Mouse (Mus musculus) CD4-positive, CD25-positive, alpha-beta regulatory T cell, adult 2 months (primary cell): ENCODE data around the gene Gng12.
A peak's percentile ranks its signal among the peaks of the same experiment; 100 is the strongest.
"Not testable (repeated sequence)": the region's sequence is repeated elsewhere in the genome, so short reads cannot be mapped to it uniquely, and the experiment has no call there.

Experiments
- DNase-seq: peaks from one replicate; pipeline ENCODE4 v3.0.0-alpha.2; 2012; ENCODE audit warnings: low read depth, low spot score

Gene Gng12

DNA sequence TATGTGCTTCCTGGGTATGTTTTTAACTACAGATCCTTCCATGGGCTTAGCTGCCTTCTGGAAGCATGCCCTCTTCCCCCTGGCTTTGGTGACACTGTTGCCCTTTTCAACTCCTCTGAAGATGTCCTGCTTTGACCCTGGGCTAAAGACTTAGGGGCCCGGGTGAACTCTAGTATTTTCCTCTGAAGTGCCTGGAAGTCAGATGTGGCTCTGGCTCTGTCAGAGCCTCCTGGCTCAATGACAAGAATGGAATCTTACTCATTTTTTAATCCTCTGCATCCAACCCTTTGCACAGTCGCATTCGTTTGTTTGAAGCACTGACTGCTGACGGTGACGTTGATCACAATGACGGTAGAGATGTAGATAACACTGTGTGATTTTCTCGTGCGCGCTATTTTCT lies 96.0 kb downstream of the Gng12 start:
- no peak for DNase-seq

DNA sequence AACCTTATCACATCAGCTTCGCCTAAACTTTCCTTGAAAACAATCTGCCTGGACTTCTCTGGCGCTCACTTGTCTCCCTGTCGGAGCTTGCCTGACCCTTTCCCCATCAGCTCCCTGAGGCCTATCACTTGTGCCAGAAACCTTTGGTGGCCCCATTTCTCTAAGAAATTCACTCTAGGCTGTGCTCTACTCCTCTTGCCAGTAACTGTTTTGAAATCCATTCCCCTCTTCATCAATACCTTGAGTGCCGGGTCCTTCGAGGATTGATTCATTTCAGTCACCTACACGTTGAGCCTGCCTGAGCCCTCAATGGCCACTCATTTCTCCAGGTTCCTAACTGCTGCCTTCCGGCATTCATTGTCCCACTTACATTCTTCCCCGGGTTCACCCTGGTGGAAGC lies 96.6 kb downstream of the Gng12 start:
- DNase-seq: no peak

DNA sequence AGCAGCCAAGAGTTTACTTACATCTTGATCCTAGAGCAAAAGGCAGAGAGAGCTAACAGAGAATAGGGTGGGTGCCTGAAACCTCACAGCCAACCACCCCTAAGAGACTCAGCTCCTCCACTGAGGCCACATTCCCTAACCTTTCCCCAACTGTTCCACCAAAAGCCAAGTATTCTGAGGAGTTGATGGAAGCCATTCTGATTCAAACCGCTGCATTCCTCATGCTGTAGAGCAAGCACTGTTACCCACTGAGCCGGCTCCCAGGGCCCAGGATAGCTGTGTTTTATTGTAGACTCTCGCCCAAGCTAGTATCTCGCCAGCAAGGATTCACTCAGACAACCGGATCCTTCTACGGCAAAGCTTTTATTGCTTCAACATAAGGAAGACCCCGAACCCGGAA lies 98.8 kb downstream of the Gng12 start:
- DNase-seq: no peak

DNA sequence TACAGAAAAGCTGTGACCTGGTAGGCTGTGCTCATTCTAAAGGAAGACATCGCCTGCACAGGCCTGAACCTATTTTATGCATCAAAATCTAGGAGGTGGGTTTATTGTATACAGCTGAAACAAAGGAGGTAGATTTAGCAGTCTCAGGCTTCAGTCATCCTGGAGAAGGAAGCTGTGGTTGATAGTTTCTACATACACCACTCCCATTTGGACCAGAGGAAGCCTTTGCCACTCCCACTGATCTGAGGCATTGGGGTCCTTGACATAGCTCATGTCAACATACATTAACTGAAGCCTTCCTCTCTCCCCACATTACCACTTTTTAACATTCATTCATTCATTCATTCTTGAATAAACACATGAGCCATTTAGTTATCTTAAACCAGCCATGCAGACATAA lies 99.6 kb downstream of the Gng12 start:
- no peak for DNase-seq

DNA sequence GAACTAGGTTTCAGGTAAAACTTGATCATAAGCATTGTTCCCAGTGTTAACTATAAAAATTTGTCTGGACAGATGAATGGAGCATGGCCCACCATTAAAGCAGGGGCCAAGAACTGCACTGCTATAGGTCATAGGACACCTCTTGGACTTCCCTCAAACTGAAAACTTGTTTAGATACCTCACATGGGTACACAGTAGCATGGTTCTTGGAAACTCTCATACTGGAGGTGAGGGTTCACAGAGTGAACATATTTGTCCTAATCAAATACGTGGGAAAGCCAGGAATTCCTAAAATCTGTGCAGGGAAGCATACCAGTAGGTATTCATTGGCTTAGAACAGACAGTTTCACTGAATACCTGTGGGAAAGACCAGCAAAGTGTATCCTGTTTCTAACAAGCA lies 100.1 kb downstream of the Gng12 start:
- DNase-seq: no peak

DNA sequence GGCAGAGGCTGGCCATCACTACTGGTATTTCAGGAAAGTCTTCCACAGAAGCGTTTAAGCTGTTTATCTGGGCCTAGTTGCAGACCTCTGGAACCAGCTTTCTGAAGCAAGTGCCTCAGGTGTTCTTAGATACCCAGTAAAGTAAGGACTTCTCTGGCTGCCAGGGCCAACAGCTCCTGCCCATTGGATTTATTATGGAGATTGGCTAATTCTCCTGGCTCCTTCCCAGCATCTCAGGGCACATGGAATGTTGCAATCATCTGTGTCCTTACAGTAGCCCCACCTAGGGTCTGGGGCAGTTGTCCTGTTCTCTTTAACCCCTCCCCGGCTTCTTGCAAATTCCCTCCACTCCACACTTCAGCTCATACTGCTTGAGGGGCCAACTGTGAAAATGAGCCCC lies 102.4 kb downstream of the Gng12 start:
- no peak for DNase-seq

DNA sequence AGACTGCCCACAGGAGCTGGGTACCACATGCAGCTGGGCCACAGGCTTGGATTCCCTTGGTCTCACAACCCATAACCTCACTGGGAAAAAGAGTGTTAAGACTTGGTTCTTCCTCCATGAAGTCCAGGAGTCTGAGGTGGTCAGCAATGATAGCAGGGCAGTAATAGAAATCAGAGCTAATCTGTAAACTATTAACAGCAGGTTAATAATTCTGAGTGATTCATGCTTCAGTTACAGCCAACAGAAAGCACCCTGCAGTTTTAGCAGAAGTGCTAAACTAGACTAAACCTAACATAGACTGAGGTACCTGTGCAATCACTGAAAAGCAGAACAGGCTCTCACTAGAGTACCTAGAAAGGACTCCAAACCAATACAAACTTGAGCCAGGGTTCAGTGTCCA lies 103.6 kb downstream of the Gng12 start:
- no peak for DNase-seq

DNA sequence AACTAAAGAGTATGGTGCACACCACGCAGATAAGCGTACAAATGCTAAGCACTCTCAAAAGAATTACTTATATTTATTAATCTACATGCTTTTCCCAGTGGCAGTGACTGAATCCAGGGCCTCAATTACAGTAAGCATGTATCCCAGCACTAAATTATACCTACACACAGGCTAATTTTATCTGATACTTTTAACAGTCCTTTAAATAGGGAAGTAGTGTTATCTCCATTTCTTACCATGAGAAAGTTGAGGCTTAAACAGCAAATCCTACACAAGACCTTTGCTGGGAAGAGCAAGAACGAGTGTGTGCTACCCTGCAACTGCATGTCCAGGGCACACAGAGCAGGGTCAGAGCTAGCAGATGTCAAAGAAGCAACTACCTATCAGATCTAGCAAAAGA lies 113.7 kb downstream of the Gng12 start:
- no peak for DNase-seq

DNA sequence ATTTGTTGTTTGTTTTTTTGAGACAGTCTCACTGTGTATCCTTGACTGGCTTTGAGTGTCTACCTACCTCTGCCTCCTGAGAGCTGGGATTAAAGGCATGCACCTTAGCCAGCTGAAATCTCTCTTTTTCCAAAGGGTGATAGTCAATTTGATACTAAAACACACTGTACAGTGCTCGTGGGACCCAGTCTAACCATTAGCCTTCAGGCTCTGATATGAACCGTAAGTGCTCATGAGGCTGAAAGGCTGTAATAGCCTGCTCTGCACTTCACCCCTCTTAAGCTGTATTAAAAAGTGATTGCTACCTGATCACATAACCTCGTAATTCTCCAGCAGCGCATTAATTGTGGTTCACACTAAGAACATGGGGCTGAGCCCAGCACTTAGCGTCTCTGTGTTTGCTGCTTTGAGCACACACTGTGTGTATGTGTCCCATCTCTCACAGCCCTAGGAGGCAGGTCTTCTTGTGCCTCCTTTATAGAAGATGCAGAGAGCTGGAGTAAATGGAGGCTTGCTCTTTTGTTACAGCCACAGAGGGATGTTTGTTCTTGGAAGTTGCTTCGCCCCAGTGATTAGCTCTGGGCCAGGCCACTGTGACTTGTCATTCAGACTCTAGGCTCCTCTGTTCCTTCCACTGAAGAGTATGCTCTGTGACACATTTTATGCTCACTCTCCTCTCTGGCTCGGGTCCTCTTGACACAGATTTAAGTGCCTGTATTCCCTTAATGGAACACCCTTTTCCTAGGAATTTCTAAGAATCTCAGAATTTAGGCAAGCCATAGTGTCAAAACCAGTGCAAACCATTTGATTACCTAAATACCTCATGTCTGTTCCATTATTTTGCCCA lies 114.4 kb downstream of the Gng12 start:
- no peak for DNase-seq

DNA sequence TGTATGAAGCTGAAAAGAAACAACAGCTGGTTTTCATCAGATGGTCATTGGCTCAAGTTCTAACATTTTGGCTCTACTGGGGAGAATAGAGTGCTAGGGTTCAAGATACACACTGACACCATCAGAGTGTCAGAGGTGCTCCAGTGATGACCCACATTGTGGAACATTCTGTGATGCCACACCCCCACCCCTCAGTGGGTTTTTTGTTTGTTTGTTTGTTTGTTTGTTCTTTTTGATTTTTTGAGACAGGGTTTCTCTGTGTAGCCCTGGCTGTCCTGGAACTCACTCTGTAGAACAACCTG lies 115.0 kb downstream of the Gng12 start:
- no peak for DNase-seq

DNA sequence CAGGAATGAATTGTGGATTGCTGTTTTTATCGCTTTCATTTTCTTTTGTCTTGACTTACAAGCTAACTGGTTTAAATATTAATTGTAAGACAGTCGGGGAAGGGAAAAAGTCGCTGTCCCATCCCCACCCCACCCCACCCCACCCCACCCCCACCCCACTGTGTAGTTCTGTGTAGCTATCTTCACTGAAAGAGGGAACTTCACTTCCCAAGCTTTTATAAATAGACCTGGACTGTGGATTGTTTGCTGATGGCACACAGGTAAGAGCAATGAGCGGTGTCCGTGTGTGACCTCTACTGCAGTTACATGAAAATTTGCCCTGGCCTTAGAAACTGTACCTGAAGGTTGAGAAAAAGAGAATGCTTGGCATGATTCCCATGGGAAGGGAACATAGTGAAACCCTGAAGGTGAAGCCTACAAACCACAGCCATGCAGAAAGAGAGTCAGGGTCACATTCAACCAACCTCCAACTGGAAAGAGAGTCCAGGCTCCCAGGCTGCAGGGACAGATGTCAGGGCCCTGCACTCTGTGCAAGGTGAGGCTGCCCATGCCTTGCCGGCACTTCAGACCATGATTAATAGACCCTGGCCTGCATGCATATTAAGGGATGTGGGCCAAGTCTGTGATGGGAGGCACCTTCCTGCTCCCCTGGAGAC lies 117.2 kb downstream of the Gng12 start:
- no peak for DNase-seq

DNA sequence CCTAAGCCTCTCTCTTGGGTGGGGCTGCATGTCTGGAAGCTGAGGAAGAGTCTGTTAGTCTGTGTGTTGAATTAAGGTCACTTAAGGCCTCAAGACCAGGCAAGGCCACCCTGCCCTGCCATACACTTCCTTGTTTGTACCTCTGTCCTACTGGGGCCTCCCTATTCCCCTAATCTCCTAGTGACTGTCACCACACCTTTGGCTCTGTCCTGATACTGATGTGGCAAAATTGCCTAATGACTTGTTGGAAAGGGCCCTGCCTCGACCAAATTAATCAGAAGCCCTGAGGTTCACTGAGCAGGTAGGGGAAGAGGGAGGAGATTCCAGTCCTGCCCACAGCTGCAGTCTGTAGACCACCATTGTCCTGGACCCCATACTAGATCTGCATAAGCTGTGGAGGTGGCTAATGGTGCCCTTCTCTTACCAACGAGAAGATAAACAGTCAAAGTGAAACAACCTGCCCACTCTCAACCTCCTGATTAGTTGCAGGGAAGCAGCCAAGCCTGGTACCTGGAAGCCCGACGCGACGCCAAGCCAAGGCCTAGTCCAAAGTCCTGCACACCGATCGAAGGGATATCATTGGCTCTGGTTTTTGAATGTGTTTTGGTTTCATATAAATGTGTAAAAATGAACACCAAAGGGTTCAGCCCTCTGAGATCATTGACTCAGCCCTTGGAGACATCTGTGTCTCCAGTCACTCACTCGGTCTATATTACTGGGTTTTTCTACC lies 117.9 kb downstream of the Gng12 start:
- DNase-seq: no peak

DNA sequence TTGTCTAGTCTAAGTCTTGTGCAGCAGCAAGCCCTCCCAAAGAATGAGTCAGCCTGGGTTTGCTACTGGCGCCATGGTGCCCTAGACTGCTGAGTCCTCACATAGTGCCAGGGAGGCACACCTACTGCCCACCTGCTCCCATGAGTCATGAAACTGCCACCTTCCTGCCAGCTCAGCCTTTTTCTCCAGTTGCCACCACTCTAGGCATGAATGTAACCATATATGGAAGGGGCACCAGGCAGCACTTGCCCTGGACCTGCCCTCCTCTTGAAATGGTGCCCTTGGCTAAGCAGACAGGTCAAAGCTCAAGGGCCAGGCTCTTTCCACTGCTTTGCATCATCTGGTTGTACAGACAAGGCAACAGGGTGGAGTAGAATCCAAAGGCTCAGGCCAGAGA lies 118.5 kb downstream of the Gng12 start:
- DNase-seq: peak; percentile 13

DNA sequence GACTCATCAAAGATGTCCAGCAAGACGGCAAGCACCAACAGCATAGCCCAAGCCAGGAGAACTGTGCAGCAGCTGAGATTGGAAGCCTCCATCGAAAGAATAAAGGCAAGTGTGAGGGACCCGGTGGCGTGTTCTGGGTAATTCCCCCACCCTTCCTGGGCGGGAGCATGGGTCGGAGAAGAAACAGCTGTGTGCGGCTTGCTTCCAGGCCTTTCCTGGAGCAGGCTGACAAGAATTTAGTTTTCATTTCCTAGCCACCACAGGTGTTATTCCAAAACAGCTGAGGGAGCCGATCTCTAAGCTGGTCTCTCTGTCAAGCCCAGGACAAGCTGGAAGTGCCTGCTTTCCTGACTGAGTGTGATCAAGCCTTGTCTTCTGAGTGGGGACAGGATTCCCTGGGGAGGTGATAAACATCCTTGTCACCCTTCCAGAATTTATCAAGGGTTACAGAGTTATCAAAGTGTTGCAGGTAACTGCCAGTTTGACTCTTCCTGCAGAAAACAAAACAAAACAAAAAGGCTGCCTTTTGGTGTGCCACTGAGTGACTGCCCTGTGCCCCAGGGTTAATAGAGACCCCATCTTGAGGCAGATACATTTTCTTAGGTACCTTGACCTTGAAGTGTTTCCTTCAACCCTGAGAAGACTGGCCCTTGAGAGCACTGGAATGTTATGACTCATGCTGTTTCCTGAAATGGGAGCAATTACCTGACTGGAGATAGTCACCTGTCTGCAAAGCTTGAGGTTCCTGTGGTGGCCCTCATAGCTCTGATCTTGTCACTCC lies 119.7 kb downstream of the Gng12 start:
- no peak for DNase-seq

DNA sequence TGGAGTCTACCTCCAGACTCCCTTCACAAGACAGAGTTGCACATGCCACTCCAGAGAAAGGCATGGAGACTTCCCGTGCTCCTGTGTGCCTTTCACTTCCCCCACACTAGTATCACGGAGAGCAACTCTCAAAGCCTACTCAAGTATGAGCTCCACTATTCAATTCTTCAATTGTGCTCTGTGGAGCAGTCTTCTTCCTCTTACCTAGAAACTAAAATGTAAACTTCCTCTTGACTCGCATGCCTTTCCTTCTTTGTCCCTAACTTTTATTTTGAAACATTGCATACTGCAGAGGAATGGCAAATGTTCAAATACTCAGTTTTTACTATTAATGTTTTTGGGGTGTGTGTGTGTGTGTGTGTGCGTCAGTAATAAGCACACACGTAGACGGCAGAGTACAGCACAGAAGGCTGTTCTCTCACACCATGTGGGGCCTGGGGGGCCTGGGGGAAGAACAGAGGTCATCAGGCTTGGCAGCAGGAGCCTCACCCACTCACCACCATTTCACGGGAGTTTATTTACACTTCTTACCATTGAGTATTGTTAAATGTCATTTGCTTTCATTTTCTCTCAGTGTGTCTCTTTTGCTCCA lies 120.4 kb downstream of the Gng12 start:
- DNase-seq: no peak

DNA sequence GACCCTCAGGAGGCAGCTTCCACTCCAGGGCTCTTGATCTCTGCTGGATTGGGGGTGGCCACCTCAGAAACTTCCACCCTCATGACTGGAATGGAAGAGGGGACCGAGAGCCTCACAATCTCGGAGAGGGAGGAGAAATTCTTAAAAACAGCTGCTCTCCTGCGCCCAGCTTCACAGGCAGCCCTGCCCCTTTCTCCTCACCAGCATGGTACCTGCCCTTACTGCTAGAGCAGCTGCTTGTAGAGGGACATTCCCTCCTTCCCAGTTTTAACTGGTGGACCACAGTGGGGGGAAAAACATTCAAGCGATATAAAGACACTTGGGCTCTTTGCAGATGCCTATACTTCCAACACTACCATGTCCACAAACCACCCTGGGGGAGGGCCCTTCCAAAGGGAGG lies 122.2 kb downstream of the Gng12 start:
- no peak for DNase-seq

DNA sequence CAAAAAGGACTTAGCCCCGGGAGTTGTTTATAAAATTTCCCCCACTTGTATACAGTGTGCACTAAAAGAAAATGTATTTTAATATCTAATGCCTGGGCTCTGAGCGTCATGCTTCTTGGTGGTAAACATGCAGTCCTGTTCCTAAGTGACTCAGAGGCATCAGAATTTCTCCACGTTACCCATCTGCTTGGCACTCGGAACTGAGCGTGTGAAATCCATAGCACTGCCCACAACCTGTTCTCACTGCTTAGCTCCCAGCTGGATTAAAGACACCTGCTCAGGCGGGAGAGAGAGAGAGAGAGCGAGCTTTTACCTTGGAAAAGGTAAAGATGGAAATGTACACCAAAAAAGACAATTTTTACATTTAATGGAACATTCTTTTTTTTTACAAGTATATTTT lies 122.8 kb downstream of the Gng12 start:
- DNase-seq: not testable (repeated sequence)

DNA sequence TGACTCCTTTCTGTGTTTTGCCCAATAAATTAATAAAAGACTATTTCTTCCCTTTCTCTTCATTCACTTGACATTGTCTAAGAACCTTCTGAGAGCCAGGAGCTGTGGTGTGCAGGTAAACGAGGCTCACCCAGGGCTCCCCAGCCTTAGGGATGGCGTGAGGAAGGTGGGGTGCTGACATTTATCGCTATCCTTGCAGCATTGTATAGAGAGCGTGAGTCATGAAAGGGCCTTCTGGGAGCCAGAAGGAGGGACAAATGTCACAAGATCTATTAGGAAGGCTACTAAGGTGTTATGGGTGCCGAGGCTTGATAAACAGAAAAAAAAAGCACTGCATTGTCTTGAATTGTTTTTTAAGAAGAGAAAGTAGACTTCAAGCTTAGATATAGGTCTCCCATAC lies 125.1 kb downstream of the Gng12 start:
- no peak for DNase-seq

DNA sequence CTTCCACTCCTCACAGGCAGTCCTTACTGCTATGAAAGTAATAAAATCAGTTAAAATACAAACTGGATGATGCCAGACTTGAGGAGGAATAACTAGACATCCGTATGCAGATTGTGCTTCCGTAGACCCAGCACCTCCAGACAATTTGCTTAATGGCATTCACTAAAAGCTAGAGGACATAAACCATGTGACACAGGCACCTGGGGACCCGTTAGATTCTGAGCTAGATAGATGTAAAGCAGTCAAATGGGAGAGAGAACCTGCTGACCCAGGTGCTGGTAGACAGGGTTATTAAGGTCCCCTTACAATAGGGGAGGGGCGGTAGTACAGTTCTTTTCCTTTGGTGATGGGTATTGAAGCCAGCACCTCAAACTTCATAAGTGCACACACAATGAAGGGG lies 127.5 kb downstream of the Gng12 start:
- DNase-seq: no peak

DNA sequence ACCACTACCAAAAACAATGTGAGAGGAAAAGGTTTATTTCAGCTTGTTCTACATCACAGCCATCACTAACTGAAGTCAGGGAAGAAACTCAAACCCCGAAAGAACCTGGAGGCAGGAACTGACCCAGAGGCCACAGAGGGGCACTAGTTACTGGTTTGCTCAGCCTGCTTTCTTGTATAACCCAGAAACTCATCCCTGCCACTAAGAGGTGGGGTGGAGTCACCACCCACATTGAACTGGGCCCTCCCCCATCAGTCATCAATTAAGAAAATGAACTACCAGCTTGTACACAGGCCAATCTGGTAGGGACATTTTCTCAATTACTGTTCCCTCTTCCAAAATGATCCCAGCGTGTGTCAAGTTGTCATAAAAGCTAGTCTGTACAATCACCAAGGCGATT lies 130.5 kb downstream of the Gng12 start:
- DNase-seq: no peak

DNA sequence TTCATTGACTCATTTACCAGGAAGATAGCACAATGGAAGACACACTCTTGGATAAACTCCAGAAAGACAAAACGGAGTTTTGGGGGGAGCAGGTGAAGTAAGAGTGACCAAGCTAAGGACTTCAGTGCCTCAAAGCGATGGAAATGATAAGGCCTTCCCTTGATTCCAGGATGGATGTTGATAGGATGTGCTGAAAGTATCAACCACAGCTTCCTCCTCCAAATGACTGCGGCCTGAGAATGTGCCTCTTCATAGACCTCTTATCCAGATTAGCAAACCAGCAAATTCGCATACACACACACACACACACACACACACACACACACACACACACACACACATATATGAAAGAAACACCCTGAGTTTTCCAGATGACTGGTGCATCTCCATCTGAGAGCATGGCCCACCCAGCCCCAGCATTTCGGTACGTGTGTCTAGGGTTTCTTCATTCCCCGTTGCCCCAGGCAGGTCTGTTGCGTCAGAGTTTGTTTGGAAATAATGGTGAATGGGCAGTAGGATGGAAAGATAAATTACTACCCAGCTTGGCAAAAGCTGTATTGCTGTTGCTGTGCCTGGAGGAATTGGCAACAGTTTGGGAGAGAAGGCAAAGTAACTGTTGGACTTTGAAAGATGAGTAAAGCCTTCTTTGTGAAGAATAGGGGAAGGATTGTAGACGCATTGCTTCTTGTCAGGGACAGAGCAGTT lies 131.4 kb downstream of the Gng12 start:
- no peak for DNase-seq
